Mouse (Mus musculus) intestine, embryonic 15.5 days (tissue): ENCODE results near the gene Apol8. TPM values are rescaled to one million over a fixed set of nuclear protein-coding genes. Genes with fewer than 3 reads are reported as not detected.

Source experiments
- ATAC-seq: fragments of 200-750 bp; cut with Nextera tagmentation; 2 replicates; pipeline ENCODE4 v1.8.0; 2017; ENCODE audit warnings: moderate TSS enrichment, moderate library complexity
- H3K27ac ChIP-seq: fragments of 300-500 bp; sonication (generic); 2 replicates; pipeline ENCODE4 v1.5.1; 2015; ENCODE audit warnings: mild to moderate bottlenecking, inconsistent platforms
- H3K27me3 ChIP-seq: fragments of 300-500 bp; sonication (generic); replicated peaks from 2 replicates; pipeline ENCODE4 v1.6.1; 2015; ENCODE audit warnings: inconsistent platforms
- H3K36me3 ChIP-seq: fragments of 300-500 bp; sonication (generic); 2 replicates; pipeline ENCODE4 v1.6.1; 2015; ENCODE audit warnings: inconsistent platforms
- H3K4me1 ChIP-seq: fragments of 300-500 bp; sonication (generic); replicated peaks from 2 replicates; pipeline ENCODE4 v1.6.1; 2015; ENCODE audit warnings: inconsistent platforms
- H3K4me2 ChIP-seq: fragments of 300-500 bp; sonication (generic); replicated peaks from 2 replicates; pipeline ENCODE4 v1.6.1; 2015; ENCODE audit warnings: mild to moderate bottlenecking, inconsistent platforms
- H3K4me3 ChIP-seq: fragments of 300-500 bp; sonication (generic); replicated peaks from 2 replicates; pipeline ENCODE4 v1.5.1; 2015; ENCODE audit warnings: inconsistent platforms
- H3K9ac ChIP-seq: fragments of 300-500 bp; sonication (generic); 2 replicates; pipeline ENCODE4 v1.6.1; 2015; ENCODE audit warnings: inconsistent platforms
- H3K9me3 ChIP-seq: fragments of 300-500 bp; sonication (generic); 2 replicates; pipeline ENCODE4 v1.6.1; 2016; ENCODE audit warnings: inconsistent platforms
- WGBS: fragments of 180-500 bp; shearing (Covaris S2); methylation state at CpG from one replicate; pipeline ENCODE4 v1.1.7; 2015; 5-methylcytosine and 5-hydroxymethylcytosine counted together
- polyA plus RNA-seq: library from polyadenylated mRNA; unstranded; fragments of >200 nt; fragmentation: Nextera tagmentation; extraction: Ambion mirVana; gene quantifications from 2 replicates; pipeline ENCODE4 v1.2.1, GENCODE M21; 2015

Gene Apol8
- polyA plus RNA-seq, 1 experiment from 2014 or later = 0.18 TPM

DNA sequence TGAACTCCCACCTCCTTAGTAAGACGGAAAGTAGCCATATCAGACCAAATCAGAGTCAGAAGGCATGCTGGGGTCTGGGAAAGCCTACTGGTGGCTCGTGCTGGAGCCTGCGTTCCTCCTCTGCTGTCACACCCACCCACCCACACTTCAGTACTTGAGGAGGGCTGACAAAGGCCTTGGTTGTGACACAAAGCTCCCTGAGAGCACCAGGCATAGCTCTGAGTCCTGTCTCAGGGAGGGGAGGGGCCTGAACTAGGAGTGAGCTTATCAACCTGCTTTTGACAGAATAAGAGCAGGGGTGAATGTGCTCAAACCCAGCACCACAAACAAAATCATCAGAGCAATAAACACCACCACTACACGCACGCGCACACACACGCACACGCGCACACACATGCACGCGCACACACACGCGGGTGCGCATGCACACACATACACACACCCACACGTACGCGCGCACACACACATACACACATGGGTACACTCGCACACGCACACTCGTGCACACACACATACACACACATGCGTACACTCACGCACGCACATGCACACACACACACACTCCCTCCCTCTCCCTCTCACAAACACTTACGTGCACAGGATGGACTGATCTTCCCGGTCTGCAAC lies 39.7 kb upstream of the Apol8 start:
- 0 out of 2 replicates have a peak overlapping the region, but pooled peaks have one; percentile 3 for H3K27ac ChIP-seq
- H3K27me3 ChIP-seq = no peaks in the 10 kb centered on the region
- peaks cover 42% of the 10 kb centered on the region for H3K4me1 ChIP-seq
- no peaks in the 10 kb centered on the region for H3K9me3 ChIP-seq
- no peak overlapping the region for H3K4me3 ChIP-seq
- H3K4me2 ChIP-seq = no peak overlapping the region
- H3K36me3 ChIP-seq = peaks cover 33% of the 10 kb centered on the region
- H3K9ac ChIP-seq = no peak overlapping the region
- WGBS = 95% methylated on average over 26 of the region's 26 CpGs
- ATAC-seq = no peak

DNA sequence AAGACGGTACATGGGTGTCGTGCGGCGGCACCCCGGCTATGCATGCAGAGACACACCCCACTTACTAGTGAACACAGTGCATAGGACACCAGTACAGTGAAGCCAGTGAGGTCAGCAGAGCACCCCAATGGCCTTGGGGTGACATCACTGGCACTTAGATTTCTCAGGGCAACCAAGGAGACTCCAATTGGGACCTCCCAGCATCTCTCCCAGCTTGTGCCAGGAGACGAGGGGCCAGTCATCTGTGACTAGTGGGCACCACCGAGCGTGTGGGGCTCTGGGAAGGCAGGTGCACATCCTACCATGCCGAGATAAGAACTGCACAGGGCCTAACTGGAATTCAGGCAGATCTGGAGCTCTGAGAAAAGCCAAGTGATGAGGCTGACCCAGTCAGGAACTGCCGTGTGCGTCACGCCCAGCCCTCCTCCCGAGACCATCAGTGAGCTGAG lies 38.1 kb upstream of the Apol8 start:
- WGBS = 90% methylated on average over 13 of the region's 13 CpGs
- no peak overlapping the region for H3K9ac ChIP-seq
- H3K4me3 ChIP-seq = no peak overlapping the region
- H3K4me1 ChIP-seq = peaks cover 28% of the 10 kb centered on the region
- H3K27ac ChIP-seq = 0 out of 2 replicates have a peak overlapping the region, but pooled peaks have one; percentile 11
- H3K4me2 ChIP-seq = no peak overlapping the region
- peaks cover 45% of the 10 kb centered on the region for H3K36me3 ChIP-seq
- ATAC-seq = no peak
- no peaks in the 10 kb centered on the region for H3K27me3 ChIP-seq
- H3K9me3 ChIP-seq = no peaks in the 10 kb centered on the region

DNA sequence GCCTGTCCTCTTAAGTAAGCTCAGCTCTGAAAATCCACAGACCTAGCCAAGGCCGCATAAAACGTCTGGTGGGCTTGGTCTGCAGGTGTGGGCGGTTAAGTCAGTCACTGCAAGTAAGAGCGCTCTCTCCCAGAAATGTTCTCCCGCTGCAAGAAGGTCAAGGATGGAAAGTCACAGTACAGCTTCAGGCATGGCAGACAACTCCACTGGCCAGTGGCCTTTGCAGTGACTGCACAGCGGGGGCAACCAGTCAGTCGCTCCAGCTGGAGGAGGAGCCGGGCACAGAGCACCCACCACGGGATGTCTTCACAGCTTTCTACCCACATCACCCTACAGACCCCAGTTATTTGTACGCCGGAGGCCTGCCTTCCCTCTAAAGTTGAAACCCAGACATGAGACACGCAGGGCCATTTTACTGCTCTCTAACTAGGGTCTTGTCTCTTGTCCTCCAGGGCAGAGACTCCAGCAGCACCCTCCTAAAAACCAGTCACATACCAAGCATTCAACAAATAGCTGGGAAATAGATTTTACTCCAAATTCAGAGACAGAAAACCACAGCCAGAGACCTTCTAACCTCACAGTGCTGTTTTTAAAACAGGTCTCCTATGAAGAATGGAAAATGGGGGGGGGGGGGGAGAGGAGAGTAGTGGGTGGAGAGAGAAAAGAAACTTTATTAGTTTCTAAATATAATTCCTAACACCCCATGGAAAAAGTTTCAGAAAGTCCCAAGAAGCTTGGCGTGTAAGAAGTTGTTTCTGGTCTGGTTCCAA lies 37.5 kb upstream of the Apol8 start:
- no peak for ATAC-seq
- no peak overlapping the region for H3K4me2 ChIP-seq
- no peak overlapping the region for H3K9ac ChIP-seq
- peaks cover 22% of the 10 kb centered on the region for H3K4me1 ChIP-seq
- 73% methylated on average over 13 of the region's 13 CpGs for WGBS
- H3K27ac ChIP-seq = no peak overlapping the region
- no peaks in the 10 kb centered on the region for H3K9me3 ChIP-seq
- no peaks in the 10 kb centered on the region for H3K27me3 ChIP-seq
- H3K36me3 ChIP-seq = peaks cover 51% of the 10 kb centered on the region
- H3K4me3 ChIP-seq = no peak overlapping the region

DNA sequence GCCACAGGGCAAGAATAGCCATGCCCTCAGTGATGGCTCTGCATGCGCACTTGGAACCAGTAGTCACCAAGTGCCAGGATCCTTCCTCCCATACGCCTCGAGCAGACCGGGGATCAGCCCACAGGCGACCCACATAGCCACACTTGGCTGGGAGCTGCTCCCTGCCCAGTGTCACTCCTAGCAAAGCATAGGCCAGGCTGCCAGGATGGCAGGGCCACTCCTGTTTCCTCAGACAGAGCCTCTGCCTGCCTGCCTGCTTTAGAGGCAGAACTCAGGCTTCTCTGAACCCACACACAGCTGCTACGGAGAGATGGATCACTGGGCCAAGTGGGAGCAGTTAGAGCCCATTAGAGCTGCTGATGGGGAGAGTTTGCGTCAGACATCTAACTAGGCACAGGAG lies 36.8 kb upstream of the Apol8 start:
- Histone ChIP-seq H3K9me3 (no peaks in the 10 kb centered on the region), H3K36me3 (peaks cover 59% of the 10 kb centered on the region), H3K4me1 (peaks cover 14% of the 10 kb centered on the region), H3K4me2 (no peak overlapping the region), H3K9ac (no peak overlapping the region), H3K27me3 (no peaks in the 10 kb centered on the region), H3K27ac (no peak overlapping the region), H3K4me3 (no peak overlapping the region)
- WGBS = 93% methylated on average over 7 of the region's 7 CpGs
- ATAC-seq = no peak

DNA sequence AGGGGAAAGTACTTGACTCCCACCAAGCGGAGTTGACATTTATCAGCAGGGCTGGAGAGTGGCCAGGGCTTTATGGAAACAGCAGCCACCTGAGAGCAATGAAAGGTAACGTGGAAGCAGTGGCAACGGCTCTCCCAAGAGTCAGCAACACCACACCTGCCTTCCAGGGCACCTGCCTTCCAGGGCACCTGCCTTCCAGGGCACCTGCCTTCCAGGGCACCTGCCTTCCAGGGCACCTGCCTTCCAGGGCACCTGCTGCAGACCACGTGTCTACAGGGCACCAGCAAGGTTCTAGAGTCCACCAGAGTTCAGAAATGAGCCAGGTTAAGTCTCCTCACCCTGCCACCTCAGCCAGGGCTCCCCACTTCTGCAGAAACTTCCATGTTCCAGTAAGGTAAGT lies 36.3 kb upstream of the Apol8 start:
- Histone ChIP-seq H3K4me3 (no peak overlapping the region), H3K9ac (no peak overlapping the region), H3K36me3 (peaks cover 63% of the 10 kb centered on the region), H3K4me1 (peaks cover 9% of the 10 kb centered on the region), H3K27ac (no peak overlapping the region), H3K4me2 (no peak overlapping the region), H3K27me3 (no peaks in the 10 kb centered on the region), H3K9me3 (no peaks in the 10 kb centered on the region)
- 84% methylated on average over 4 of the region's 4 CpGs for WGBS
- no peak for ATAC-seq

DNA sequence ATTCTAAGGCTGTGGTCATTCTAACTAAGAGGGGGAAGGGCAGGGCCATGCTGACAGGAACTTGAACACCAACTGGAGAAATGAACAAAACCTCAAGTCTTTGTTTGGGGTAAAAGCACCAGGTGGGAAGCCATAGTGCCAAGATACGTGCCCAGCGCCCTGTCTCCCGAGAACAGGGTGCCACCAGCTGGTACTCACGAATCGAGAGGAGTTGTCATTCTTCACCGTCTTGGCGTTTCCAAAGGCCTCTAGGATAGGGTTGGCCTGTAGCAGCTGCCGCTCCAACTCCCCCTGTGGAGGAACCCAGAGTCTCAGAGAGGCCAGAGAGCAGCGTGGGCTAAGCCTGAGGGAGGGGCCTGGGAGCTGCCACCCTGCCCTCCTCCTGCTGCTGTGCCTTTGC lies 35.3 kb upstream of the Apol8 start:
- no peaks in the 10 kb centered on the region for H3K9me3 ChIP-seq
- H3K4me3 ChIP-seq = no peak overlapping the region
- 87% methylated on average over 9 of the region's 9 CpGs for WGBS
- H3K36me3 ChIP-seq = peaks cover 72% of the 10 kb centered on the region
- ATAC-seq = no peak
- H3K4me1 ChIP-seq = 0 out of 2 replicates have a peak, but pooled peaks cover 3% of the 10 kb centered on the region
- no peaks in the 10 kb centered on the region for H3K27me3 ChIP-seq
- H3K27ac ChIP-seq = no peak overlapping the region
- no peak overlapping the region for H3K4me2 ChIP-seq
- no peak overlapping the region for H3K9ac ChIP-seq

DNA sequence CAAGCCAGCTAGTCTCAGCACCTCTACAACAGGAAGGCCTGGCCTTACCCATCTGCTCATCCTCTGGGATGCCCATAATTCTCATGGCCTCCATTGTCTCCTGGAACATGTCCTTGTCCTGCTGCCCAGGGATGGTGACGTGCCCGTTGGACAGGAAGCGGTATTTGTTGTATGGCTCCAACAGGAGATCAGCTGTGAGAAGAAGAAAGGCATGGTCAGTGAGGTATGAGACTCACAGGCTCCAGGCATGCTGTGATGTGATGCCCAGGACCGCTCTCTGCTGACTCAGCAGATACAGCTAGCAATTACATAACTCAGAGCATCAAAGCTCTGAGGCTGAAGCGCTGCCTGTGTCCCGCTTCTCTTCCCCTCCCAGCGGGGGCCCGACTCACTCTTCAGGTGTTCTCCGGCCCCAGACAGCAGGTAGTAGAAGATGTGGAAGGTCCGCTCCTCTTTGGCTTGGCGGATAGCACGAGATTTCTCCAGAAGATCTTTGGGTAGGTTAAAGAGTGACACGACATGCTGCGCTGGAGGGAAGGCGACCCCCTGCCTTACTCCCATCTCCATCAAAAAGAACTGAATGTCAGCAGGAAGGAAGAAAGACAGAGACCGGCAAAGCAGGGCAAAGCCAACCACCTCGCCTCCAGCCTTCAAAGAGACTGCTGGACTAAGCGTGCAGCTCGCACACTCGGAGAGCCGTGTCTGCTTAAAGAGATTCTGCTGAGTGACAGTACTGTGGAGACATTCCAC lies 34.0 kb upstream of the Apol8 start:
- no peak for ATAC-seq
- no peak overlapping the region for H3K9ac ChIP-seq
- no peak overlapping the region for H3K4me2 ChIP-seq
- H3K4me3 ChIP-seq = no peak overlapping the region
- 92% methylated on average over 21 of the region's 21 CpGs for WGBS
- H3K9me3 ChIP-seq = no peaks in the 10 kb centered on the region
- H3K4me1 ChIP-seq = 0 out of 2 replicates have a peak, but pooled peaks cover 2% of the 10 kb centered on the region
- H3K27ac ChIP-seq = no peak overlapping the region
- no peaks in the 10 kb centered on the region for H3K27me3 ChIP-seq
- H3K36me3 ChIP-seq = peaks cover 75% of the 10 kb centered on the region

DNA sequence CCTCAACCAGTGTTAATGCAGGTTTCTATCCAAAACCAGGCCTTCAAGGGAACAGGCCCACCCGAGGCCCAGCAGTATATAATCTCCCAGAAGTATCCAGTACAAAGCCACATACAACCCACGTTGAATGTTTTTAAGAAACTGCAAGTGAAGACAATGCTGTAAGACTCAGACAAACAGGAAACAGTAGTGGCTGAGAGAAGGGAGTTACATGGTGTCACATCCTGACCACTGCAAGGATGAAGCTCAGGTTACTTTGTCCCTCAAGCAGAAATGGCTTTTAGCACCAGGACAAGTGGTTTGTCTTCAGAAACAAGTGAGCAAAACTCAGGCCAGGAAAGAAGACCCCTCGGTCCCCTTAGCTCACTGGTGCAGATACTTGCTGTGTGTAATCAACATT lies 32.4 kb upstream of the Apol8 start:
- 84% methylated on average over 3 of the region's 3 CpGs for WGBS
- Histone ChIP-seq H3K9me3 (no peaks in the 10 kb centered on the region), H3K4me2 (no peak overlapping the region), H3K27ac (no peak overlapping the region), H3K4me1 (no peaks in the 10 kb centered on the region), H3K9ac (no peak overlapping the region), H3K36me3 (peaks cover 77% of the 10 kb centered on the region), H3K4me3 (no peak overlapping the region), H3K27me3 (no peaks in the 10 kb centered on the region)
- no peak for ATAC-seq

DNA sequence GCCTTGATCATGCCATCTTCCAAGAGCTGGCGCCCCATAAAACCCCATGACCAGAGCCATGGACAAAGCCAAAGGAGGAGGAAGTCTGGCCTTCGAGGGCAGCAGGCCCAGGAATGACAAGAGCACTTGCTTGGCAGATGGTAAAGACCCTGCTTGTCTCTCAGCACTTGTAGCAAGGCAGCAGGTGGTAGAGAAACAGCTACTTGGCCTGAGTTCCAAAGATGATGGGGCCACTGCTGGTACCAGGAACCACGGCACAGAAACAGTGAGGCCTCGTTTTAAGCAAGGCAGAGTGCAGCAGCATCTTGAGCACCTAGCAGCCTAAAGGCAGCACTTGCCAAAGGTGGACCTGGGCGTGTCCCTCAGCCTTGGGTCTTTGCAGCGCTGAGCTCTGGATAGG lies 31.6 kb upstream of the Apol8 start:
- Histone ChIP-seq H3K4me2 (no peak overlapping the region), H3K36me3 (peaks cover 80% of the 10 kb centered on the region), H3K9ac (no peak overlapping the region), H3K9me3 (no peaks in the 10 kb centered on the region), H3K4me1 (no peaks in the 10 kb centered on the region), H3K27me3 (no peaks in the 10 kb centered on the region), H3K4me3 (no peak overlapping the region), H3K27ac (no peak overlapping the region)
- WGBS = 84% methylated on average over 6 of the region's 6 CpGs
- ATAC-seq = no peak

DNA sequence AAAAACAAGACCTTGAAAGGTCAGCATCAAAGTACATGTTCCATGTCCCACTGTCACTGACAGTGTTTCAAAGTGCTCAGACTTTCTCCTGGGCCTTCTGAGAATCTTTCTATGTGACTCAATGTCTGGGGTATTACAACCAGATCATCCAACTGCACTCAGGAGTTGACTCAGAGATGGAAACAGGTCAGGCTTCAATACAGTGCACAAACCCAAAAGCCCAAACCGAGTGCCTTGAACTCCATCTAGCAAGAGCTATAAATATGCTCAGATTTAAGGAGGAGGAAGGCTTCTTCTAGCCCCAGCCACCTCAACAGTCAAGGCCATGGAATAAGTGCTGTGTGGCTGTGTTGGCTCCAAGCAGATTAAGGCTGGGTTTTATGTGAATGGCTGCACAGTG lies 29.0 kb upstream of the Apol8 start:
- no peaks in the 10 kb centered on the region for H3K4me1 ChIP-seq
- ATAC-seq = no peak
- WGBS = 91% methylated on average over 1 of the region's 1 CpGs
- H3K27me3 ChIP-seq = no peaks in the 10 kb centered on the region
- no peak overlapping the region for H3K9ac ChIP-seq
- H3K4me2 ChIP-seq = no peak overlapping the region
- H3K36me3 ChIP-seq = peaks cover 87% of the 10 kb centered on the region
- H3K27ac ChIP-seq = no peak overlapping the region
- H3K9me3 ChIP-seq = no peaks in the 10 kb centered on the region
- no peak overlapping the region for H3K4me3 ChIP-seq

DNA sequence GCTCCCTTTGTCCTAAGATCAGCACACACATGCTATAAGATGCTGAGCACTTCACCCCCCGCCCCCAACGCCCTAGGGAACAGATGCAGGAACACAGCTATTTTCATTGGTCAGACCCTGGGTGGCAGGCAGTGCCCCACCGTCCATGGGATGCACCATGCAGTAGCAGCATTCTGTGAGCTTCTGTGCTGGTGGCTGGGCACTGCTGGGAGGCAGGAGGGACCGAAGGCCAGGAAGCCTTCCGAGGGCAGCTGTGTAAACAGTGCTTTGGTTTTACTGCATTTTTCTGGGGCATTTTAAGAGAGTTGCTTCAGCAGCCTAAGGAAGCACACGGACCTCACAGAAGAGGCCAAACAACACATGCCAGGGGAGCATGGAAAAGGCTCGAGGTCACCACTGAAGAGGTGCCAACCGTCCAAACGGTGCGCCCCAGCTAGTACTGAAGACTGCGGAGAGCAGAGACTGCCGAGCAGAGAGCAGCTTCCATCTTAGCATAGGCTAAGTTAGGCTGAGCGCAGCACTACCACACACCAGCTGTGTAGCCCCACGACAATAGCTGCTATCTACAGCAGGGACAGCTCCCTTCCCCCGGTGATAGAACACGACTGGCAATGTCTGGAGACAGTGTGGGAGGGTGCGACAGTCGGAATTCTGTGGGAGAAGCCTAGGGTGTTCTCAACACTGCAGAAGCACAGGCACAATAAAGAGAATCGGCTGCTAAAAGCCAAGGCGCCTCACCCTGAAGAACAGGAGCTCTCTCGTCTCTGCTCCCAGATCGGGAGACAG lies 27.4 kb upstream of the Apol8 start:
- Histone ChIP-seq H3K9ac (no peak overlapping the region), H3K4me1 (no peaks in the 10 kb centered on the region), H3K27me3 (no peaks in the 10 kb centered on the region), H3K36me3 (peaks cover 87% of the 10 kb centered on the region), H3K4me3 (no peak overlapping the region), H3K4me2 (no peak overlapping the region), H3K9me3 (no peaks in the 10 kb centered on the region), H3K27ac (0 out of 2 replicates have a peak overlapping the region, but pooled peaks have one; percentile 2)
- no peak for ATAC-seq
- 73% methylated on average over 22 of the region's 22 CpGs for WGBS
